Mouse (Mus musculus) heart, postnatal 4 days (tissue): ENCODE data around the gene Med18. TPM values are rescaled to one million over a fixed set of nuclear protein-coding genes. Genes with fewer than 3 reads are reported as not detected.
"Not testable (repeated sequence)": the region's sequence is repeated elsewhere in the genome, so short reads cannot be mapped to it uniquely, and the experiment has no call there.

Experiments used
- DNase-seq: peaks from one replicate; pipeline ENCODE4 v3.0.0; 2021
- total RNA-seq, 2 experiments: library from RNA; stranded (reverse); gene quantifications; 2 replicates each; pipeline ENCODE4 v1.2.3; 2021

Med18 gene
- 10 to 100 TPM; 10.3 to 11.0 TPM for total RNA-seq

DNA sequence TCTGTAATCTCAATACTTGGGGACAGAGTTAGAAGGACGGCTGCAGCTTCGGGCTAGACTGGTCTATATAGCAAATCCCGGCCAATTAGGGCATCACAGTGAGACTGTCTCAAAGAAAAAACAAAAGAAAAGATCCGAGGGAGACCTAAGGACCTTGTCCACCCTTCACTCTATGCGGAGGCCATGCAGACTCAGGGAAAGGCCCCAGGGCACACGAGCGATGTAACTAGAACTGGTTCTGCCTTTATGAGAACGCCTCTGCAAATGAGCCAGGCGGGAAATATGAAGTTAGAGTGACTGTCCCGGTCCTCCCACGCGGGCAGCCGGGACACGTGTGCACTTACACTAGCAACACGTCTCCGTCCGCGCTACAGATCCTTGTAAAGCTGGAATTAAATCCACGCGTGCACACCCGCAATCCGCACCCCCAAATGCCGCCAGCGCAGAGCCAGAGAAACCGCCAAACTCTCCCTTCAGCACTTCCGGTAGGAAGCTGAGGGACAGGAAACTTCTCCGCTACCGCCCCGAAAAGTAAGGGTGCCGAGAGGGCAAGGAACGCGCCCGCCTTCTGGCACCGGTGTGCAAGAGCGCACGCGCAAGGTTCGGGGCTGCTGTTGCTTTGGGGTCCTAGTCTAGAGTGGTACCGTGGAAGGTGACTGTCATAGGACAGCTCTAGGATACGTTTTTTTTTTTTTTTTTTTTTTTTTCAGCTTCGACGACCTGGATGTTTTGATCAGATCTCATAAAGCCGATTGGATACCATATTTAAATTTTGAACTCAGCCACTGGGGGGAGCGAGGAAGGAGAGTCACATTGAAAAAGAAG, at the start of gene Med18:
Gene Med18 (minus strand): TSS at position 492 of the 825 bp plus-strand sequence.
- peak; percentile 93 for DNase-seq

DNA sequence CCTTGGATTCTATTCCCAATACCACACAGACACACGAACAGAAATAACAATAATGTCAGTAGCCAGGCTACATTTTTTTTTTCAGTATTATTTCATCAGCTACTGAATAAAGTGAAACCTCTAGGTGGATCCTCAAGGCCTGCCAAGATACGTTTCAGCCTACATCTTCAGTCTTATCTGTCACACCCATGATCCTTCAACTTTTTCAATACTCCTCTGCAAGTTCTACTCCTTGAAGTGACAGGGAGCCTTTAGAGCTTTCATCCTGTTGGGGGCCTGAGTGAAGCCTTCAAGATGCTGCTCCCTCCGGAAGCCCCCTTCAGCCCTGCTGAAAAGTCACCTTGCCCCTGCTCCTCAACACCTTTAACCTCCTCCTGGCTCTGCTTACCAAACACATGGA, 48.4 kb upstream of the Med18 start:
- DNase-seq: no peak

DNA sequence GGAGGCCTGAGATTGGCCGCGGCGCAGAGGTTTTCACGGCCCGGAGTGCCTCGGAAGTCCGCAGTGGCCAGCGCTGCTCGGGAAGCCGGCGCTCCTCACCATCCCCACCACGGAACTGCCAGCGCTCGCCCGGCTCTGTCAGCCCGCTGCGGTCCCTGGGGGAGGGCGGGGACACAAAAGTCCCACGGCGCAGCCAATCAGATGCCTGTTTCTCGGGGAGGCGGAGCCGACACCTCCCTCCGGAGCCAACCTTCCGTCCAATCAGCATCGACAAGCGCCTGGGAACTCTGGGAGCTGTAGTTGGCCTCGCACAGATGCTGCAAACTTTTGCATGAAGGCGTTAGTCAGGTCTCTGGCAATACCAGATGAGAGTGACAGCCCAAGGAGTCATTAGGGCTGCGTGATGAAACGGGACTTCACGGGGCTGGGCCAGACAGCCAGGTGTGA, 46.7 kb upstream of the Med18 start, which contains the start of gene Sesn2:
Gene Sesn2 (minus strand): TSS at position 150 of the 447 bp plus-strand sequence.
- peak; percentile 98 for DNase-seq

DNA sequence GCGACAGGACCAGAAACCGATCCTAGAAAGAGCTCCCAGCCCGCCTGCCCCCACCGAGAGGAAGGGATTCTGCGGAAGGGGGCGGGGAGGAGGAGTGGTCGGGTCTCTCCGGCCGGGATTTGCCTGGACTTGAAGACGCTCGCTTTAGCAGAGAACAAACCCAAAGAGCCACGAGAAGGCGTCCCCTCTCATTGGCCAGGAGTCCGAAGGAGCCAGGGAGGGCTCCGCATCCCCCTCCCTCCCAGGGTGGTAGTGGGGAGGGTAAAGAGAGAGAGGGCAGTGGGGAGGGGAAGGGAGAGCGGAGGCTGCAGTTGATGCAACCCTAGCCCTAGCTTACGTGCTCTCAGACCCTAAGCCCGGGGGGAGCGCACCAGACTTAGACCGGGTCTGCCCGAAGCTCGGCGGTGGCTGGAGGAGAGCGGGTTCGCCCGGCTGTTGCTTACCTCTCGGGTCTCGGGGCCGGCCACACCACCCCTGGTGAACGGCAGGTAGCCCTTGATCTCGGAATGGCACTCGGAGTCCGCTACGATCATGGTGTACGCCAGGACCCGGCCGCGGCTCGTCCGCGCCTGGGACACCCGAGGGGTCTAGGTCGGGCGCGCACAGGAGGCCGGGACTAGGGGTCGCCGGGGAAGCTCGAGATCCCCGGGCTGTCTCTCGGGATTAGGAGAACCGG, 46.0 kb upstream of the Med18 start:
- peak; percentile 81 for DNase-seq

DNA sequence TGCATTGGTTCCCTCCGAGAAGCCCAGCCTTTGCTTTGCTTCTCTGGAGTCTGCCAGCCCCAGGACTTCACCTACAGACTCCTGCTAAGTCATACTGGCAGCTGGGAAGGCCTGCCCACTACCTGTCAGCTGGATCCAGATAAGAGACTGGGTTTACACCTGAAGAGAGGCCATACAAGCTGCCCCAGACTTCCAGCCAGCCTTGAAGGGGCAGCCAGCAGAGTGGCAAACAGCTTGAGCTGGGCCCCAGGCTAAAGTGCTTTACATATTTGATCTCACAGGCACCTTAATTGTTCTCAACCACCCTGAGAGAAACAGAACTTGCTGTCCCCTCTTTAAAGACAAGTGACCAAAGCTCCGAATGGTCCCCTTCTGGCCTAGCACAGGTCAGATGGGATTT, 43.5 kb upstream of the Med18 start:
- no peak for DNase-seq

DNA sequence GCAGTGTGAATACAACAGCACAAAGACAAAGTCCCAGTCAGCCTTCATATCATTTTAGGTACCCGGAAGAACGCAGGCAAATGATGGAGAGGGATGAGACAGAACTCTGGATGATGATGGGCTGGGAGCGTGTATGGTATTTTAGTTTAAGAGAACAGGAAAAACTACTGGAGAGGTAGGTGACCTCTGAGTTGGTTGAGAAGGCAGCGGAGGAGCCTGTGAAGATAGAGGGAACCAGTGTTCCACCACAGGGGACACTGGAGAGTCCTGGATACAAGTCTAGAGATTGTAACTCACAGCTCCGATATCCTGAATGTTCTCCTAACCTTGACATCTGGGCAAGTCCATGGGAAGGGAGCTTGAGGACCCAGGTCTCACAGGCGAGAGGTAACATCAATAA, 42.5 kb upstream of the Med18 start:
- DNase-seq: no peak

DNA sequence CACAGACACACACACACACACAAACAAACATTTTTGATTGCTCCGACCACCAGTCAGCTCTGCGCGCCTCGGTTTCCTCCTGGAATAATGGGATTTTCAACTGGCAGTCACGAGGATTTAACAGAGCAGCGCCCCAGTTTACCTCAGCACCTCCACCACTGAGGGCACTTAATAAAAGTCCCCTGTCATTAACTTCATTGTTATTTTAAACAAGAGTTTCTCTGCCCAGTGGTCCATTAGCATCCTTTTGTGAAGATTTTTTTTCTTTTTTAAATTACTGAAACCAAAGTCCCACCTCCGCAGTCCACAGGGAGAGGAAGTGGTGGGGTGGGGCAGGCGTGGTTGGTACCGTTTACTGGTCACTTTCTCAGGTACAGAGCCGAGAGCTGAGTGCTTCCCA, 42.1 kb upstream of the Med18 start:
- no peak for DNase-seq

DNA sequence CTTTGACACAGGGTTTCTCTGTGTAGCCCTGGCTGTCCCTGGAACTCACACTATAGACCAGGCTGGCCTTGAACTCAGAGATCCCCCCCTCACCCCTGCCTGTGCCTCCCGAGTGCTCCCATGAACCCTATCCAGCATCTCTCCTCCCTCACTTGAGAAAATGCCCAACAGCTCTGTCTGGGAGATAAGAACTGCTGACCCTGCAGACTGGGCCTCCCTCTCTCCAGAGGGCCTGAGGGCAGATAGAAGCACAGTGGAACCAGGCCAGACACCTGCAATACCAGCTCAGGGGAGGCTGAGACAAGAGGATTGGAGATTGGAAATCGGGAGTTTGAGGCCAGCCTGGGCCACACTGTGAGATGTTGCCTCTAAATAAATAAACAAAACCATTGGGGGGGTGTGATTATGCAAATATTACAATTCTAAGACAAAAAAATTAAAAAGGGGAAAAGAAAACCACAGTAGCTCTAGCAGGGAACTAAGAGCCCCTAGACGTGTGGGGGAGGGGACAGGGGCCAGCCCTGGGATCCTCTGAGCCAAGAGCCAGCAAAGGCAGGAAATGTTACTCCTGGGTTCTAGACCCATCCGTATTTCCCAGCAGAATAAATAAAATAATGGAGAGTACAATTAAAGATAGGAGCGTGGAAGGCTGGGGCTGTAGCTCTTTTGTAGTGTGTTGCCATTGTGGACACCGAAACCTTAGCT, 41.5 kb upstream of the Med18 start:
- DNase-seq: no peak

DNA sequence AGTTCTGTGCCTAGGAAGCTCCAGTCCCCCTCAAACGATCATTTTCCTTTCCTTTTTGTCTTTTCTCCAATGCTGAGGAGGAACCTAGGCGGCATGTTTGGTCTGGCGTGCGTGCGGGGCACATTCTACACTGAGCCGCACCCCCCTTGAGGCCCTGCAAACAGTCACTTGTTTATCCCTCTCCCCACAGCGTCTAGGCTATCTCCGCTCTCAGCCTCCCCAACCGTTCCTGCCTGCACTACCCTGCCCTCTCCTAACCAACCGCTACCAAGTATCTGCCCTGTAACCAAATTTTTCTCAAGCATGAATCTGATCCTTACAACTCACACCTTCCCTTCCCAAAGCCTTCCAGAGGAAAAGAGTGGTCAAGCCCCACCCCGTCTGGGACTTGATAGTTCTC, 39.6 kb upstream of the Med18 start:
- no peak for DNase-seq

DNA sequence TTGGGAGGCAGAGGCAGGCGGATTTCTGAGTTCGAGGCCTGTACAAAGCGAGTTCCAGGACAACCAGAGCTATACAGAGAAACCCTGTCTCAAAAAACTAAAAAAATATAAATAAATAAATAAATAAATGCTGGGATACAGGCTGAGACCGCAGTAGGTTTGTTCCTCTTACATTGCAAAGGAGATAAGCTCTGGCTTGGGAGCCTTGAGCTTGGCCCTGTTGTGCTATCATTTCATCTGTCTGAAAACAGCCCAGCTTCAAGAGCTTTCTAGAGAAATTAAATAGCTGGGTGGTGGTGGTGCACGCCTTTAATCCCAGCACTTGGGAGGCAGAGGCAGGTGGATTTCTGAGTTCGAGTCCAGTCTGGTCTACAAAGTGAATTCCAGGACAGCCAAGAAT, 37.9 kb upstream of the Med18 start:
- DNase-seq: no peak

DNA sequence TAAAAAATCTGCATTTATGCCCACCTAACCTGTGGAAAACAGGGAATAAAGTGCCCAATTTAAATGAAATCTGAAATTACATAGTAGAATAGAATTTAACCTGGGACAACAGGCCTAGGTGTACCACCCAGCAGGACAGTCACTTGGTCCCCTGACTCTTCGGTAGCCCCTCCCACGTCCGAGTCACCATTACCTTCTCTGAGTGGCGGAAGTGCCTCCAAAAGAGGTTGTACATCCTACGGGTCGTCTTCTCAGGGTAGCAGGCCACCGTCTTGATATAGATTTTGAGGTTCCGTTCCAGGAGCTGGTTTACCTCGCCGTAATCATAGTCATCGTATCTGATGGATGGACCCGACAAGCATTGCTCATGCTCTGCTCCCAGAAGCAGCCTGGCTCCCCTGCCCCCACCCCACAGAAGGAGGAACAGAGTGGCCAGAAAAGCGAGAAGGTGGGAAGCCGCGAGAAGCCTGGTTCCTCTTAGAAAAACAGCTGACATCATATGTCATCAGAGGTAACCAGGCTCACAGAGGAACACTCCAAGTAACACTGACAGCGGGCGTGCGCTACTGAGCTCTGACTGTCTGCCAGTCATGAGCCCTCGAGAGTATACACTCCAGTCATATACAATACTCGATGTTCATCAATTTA, 30.7 kb upstream of the Med18 start:
- DNase-seq: no peak

DNA sequence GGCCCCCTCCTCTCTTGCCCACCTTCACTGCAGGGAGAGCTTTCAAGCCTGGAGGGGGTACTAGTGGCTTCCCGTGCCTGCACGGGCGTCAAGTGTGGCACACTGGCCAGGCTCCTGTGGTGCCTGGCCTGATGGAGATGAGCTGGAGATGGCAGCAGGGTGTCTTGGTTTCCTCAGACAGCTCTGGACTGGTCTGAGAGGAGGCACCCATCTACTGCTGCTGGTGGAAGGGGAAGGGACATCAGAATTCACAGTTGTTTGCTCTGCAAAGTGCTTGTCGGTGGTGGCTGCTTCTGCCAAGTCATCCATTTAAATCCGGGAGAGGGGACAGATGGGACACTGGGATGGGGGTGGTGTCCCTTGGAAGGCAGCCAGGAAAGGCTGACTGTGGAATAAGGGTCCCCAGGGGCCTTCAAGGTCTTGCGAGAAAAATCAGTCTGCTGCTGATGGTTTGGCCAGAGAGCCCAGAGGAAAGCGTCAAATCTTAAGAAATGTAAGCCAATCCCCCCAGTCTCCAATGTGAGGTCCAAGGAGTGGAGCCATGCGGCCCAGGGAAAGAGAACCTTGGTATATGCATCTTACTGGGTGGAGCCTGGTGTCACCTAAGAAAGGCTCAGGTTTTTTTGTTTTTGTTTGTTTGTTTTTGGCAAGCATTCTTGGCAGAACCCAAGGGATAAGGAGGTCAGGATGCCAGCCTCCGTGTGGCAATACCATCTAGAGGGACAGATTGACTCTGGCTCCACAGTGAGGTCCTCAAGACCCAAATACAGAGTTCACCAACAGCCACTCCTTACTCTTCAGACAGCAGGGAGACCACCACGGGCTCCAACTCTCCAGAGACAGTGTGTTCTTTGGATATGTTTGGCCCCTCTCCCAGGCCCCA, 28.7 kb upstream of the Med18 start:
- peak; percentile 74 for DNase-seq

DNA sequence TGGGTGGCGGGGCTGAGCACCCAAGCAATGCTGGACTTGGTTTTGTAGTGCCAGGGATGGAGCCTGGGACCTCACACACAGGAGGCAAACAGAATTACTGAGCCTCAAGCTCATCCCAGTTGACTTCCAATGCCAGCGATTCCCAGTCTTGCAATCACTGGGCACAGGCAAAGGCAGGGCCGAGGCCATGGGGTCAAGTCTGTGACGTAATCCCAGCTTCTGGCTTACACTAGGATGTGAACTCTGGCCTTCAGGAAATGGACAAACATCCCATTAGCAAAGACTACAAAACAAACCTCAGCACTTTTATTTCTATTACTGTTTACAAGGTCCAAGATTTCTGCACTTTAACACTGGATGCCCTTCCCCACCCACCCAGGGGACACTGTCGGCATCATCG, 28.0 kb upstream of the Med18 start:
- DNase-seq: no peak

DNA sequence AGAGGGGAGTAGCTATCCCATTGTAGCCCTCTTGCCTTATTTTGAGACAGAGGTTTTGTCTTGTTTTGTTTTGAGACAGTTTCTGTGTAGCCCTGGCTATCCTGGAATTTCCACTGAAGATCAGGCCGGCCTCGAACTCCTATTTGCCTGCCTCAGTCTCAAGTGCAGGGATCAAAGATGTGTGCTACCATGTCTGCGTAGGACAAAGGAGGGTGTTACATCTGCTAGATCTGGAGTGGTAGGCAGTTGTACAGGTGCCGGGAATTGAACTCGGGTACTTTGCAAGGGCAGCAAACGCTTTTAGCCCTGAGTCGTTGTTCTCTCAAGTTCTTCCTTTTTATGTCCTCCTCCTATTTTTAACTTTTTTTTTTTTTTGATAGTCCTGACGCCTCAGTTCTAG, 27.3 kb upstream of the Med18 start:
- no peak for DNase-seq

DNA sequence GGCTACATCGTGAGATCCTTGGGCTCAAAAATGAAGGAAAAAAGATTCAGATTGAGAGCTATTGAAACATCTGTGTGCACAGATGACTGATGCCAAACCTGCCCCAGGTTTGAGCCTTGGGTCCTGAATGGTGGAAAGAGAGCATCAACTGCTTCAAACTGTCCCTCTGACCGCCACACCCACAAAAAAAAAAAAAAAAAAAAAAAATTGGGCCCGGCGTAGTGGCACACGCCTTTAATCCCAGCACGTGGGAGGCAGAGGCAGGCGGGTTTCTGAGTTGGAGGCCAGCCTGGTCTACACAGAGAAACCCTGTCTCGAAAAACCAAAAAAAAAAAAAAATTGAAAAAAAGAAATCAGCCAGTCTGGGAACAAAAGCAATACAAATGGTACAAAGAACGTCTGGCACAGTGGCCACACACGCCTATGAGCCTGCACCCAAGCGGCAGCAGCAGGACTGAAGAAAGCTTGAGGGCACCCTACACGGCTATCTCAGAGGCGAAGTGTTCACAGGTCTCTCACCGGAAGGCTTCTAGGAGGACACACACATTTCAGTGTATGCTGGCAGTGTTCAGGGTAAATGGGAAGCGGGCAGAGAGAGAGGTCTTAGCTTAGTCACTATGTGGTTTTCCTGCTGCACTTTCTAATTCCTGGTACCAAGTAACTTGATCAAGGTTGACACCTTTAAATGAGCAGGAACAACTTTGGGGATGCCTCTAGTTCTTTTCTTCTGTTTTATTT, 26.7 kb upstream of the Med18 start:
- DNase-seq: no peak

DNA sequence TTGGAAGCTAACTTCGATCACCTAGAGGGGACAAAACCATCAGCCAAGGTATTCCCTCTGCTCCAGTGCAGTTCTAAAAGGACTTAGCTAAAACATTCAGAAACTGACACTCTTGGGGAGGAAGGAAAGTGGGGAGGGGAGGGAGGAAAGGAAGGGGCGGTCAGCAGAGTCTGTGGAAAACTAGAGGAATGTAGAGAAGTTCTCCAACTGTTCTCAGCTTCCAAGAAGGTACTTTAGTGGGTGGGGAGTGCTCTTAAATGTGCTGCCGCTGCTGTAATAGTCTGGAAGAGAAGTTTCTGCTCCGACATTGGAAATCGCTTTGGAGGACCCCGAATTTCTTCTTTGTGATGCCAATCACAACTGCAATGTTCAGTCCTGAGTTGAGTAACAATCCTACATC, 25.3 kb upstream of the Med18 start:
- no peak for DNase-seq

DNA sequence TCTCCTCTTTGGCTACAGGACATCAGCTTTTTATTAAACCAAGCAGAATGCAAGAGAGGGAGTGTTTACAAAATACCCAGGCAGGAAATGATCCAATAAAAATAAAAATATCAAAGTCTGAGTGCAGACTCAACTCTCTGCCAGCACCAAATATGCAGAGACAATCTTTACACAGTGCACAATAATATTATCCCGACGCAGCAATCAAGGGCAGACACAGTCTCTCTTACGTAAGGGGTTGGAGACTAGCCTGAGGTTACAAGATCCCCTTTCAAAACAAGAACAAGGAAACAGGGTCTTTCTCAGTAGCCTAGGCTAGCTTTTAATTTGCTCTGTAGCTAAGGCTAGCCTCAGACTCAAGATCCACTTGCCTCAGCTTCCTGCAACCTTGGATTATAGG, 24.8 kb upstream of the Med18 start:
- DNase-seq: no peak

DNA sequence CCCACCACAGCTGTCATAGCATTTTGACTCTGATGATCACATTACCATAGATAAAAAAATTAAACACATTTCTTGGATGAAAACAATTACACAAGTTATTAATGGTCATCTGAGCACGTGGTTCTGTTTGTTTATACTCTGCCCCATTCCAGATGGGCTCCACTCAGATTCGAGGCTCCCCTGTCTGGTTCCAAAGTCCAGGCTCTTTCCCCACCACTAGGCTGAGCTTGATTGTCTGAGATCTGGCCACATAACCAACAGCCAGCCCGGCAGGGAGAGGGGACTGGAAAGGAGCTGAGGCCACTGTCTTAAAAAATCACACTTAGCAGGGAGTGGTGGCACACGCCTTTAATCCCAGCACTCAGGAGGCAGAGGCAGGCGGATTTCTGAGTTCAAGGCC, 21.1 kb upstream of the Med18 start:
- no peak for DNase-seq

DNA sequence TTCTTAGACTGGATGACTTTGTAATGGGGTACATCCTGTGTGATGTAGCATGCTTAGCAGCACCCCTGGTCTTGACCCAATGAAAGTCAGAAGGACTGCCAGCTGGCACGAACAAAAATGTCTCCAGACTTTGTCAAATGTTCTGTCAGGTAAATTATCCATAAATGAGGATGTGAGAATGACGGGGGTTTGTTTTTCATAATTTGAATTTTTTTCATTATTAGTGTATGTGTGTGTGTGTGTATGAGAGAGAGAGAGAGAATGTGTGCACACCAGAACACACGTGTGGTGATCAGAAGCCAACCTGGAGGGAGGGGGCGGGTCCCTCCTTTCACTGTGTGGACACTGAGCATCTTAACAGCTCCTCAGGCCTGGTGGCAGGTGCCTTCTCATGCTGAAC, 20.5 kb upstream of the Med18 start:
- DNase-seq: no peak

DNA sequence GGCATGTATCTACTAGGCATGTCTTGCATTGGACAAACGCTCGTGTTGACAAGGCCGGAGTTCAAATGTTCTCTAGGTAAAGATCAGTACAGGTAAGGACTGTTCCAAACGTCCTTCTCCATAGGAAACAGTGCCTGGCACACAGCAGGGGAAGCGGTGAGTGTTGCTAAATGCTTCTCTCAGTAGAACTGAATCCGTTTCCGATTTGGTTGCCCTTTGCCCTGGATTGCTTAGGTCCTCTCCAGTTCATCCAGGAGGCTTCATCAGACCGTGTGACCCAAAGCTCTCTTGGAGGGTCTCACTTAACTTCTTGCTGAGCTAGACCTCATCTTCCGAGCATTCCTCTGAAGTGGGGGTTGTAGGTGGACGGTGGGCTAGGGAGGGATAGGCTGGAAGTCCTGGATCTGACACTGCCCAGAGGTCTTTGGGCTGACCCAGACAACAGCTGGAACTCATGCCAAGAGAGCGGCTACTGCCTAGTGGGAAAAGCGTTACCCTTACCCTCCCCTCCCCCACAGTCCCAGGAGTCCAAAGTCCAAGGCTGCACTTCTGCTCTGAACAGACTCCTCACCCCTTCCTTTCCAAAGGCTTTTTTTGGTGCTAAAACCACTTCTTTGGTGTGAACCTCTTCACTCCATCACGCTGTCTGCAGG, 19.4 kb upstream of the Med18 start:
- DNase-seq: no peak

DNA sequence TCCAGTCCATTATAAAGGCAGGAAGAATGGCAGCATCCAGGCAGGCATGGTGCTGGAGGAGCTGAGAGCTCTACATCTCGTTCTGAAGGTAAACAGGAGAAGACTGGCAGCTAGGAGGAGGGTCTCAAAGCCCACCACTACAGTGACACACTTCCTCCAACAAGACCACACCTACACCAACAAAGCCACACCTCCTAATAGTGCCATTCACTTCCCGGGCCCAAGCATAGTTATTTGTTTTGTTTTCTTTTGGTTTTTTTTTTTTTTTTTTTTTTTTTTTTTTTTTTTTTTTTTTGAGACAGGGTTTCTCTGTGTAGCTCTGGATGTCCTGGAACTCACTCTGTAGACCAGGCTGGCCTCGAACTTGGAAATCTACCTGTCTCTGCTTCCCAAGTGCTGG, 18.4 kb upstream of the Med18 start:
- DNase-seq: not testable (repeated sequence)
